Mouse (Mus musculus) skeletal muscle tissue, adult 2 months (tissue): ENCODE results near the gene Gm2001.
"Not testable (repeated sequence)": the region's sequence is repeated elsewhere in the genome, so short reads cannot be mapped to it uniquely, and the experiment has no call there.

Source experiments
- DNase-seq: peaks from one replicate; pipeline ENCODE4 v3.0.0-alpha.2; 2012; ENCODE audit warnings: low read depth, low spot score

The Gm2001 gene

GRCm38 (mm10) chr12:87842239-87842638, at the start of gene Gm2001:
Gm2001 (minus strand) TSS chr12:87842339.
- not testable (repeated sequence) for DNase-seq

- not testable (repeated sequence) for DNase-seq
These were observed 31.6 kb upstream of the Gm2001 start, which contains the start of gene Gm2016 for GRCm38 (mm10) chr12:87873772-87874171. Gm2016 (plus strand) TSS chr12:87874072.

GRCm38 (mm10) chr12:87864048-87864447, 21.9 kb upstream of the Gm2001 start:
- not testable (repeated sequence) for DNase-seq

GRCm38 (mm10) chr12:87863638-87864037, 21.5 kb upstream of the Gm2001 start:
- DNase-seq = not testable (repeated sequence)

GRCm38 (mm10) chr12:87861740-87862692, 19.9 kb upstream of the Gm2001 start:
- peak; percentile 2 for DNase-seq

- DNase-seq = not testable (repeated sequence)
These were observed 13.9 kb upstream of the Gm2001 start for GRCm38 (mm10) chr12:87856067-87856466.

GRCm38 (mm10) chr12:87850657-87851056, 8.5 kb upstream of the Gm2001 start:
- not testable (repeated sequence) for DNase-seq

- not testable (repeated sequence) for DNase-seq
These were observed 25.9 kb downstream of the Gm2001 start, which contains the start of gene BB287469 for GRCm38 (mm10) chr12:87816277-87816676. BB287469 (plus strand) TSS chr12:87816577.

GRCm38 (mm10) chr12:87797971-87798370, 44.2 kb downstream of the Gm2001 start:
- DNase-seq = not testable (repeated sequence)

GRCm38 (mm10) chr12:87795212-87795611, 46.9 kb downstream of the Gm2001 start, which contains the start of gene Gm21936:
Gm21936 (plus strand) TSS chr12:87795512.
- DNase-seq = not testable (repeated sequence)
